Mouse (Mus musculus): ENCODE measurements around the gene Clcf1.
A peak's percentile ranks its signal among the peaks of the same experiment; 100 is the strongest.

Gene Clcf1

GRCm38 (mm10) chr19:4192251-4192985 lies 21.6 kb upstream of the Clcf1 start:
- no peak for DNase-seq (ENCODE audit: low read depth, low spot score)

- no peak for DNase-seq (ENCODE audit: low read depth, low spot score)
These were observed 20.9 kb upstream of the Clcf1 start for GRCm38 (mm10) chr19:4193129-4193528.

- no peak for DNase-seq (ENCODE audit: low read depth, low spot score)
These were observed 19.9 kb upstream of the Clcf1 start for GRCm38 (mm10) chr19:4194021-4194724.

GRCm38 (mm10) chr19:4194776-4195650 lies 19.0 kb upstream of the Clcf1 start:
- DNase-seq (ENCODE audit: low read depth, low spot score) = no peak

DNA sequence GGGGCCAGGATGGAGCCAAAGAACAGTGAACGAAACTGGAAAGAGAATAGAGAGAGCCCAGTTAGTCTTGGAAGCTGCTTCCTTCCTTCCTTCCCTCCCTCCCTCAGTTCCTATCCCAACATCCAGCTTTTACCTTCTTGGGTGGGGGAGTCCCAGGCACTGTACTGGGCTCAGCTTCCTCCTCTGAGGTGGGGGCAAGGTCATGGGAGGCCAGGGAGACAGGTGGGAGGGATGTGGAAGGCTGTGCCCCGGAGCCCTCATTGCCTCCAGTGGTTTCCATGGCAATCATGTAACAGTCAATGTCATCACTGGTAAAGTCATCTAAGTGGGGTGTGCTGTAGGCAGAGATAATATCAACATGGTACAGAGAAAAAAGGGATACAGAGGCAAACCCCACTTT lies 18.0 kb upstream of the Clcf1 start:
- DNase-seq (ENCODE audit: low read depth, low spot score) = no peak

GRCm38 (mm10) chr19:4196548-4196947 lies 17.5 kb upstream of the Clcf1 start:
- no peak for DNase-seq (ENCODE audit: low read depth, low spot score)

- DNase-seq (ENCODE audit: low read depth, low spot score) = no peak
These were observed 16.9 kb upstream of the Clcf1 start for GRCm38 (mm10) chr19:4197180-4197579.

- DNase-seq (ENCODE audit: low read depth, low spot score) = peak; percentile 91
These were observed 12.6 kb upstream of the Clcf1 start, which contains the start of gene Rad9a for GRCm38 (mm10) chr19:4201291-4201909. TSS of gene Rad9a (minus strand) at chr19:4201662.

GRCm38 (mm10) chr19:4202149-4202548 lies 11.9 kb upstream of the Clcf1 start:
- DNase-seq (ENCODE audit: low read depth, low spot score) = no peak

DNA sequence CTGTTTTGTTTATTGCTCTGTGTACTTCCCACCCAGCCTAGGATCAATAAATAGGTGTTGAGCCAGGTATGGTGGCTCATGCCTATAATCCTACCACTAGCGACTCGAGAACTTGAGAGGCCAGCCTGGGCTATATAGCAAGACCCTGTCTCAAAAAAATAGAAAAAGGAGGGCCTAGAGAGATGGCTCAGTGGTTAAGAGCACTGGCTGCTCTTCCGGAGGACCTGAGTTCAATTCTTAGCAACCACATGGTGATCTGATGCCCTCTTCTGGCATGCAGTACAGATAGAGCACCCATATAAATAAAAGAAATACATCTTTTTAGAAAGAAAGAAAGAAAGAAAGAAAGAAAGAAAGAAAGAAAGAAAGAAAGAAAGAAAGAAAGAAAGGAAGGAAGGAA lies 10.9 kb upstream of the Clcf1 start:
- no peak for DNase-seq (ENCODE audit: low read depth, low spot score)

DNA sequence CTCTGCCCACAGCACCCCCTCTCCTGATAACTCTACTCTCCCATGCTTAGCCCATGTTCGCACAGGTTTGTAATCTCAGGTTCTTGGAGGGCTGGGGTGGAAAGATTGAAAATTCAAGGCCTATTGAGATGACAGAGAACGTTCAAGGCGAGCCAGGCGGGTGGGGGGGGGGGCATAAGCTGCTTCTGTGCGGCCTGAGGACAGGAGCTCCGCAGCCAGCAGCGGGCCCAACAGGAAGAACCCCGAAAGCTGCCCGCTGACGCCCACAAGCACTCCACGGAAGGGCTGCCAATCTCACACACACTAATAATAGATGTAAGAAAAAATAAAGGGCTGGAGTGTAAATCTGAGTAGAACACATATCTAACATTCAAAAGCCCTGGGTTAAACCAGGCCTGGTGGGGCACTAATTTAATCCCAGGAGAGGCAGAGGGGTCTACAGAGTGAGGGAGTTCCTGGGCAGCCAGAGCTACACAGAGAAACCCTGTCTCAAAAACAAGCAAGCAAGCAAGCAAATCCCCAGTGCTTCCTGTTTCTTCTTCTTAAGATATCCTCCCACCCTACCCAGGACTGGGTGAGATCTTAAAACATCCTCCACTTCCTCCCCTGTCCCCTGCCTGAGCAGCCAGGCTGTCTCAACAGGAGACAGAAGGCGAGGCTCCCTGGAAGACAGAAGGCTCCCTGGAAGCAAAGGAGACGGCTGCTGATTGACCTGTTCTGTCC lies 10.3 kb upstream of the Clcf1 start:
- DNase-seq (ENCODE audit: low read depth, low spot score) = no peak

DNA sequence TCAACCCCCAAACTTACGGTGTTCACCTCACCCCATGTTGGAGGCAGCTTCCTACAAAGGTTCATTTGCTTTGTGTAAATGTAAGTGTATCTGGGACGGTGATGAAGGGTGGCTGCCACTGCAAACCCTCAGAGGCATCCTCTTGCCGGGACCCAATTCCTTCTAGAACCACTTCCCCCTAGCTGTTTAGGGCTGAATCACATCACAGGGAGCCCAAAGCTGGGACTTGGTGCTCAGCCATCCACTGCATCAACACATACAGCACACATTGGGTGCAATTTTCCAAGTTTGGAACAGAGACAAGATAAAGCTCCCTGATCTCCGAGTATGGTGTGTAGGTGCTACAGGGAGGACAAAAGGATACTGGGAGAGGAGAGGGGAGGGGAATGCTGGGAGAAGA lies 9.1 kb upstream of the Clcf1 start:
- no peak for DNase-seq (ENCODE audit: low read depth, low spot score)

DNA sequence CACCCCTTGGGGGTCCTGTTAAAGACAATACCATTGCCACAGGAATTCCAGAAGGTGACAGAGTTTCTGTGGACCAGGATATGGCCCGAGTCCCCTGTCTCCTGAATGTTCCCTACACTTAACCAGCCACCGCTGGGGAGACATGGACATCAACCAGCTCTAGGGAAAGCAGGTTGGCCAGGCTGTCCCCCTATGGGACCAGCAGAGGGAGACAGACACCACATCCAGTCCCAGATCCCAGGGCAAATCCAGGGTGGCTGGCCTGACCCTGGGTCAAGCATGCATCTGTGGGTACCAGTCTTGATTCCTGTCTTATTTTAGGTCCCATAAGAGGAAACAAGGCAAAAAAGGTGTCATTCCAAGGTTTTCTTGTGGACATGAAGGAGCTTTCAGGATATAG lies 7.1 kb upstream of the Clcf1 start:
- no peak for DNase-seq (ENCODE audit: low read depth, low spot score)

DNA sequence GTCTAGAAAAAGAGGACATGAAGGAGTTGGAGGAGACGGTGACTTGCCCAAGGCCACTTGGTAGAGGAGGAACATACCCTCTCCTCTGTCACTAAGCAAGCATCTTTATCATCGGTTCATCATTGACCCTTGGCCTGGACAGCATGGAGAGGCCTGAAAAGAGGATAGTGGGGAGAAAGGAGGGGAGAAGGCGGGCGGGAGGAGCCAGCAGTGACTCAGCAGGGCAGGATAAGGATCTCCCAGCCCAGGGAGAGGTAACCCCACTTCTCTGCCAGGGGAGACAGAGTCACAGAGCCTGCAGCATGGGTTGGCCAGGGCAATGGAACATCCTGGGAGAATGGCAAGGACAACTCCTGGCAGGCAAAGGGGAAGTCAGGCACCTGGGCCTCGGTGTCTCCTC lies 5.5 kb upstream of the Clcf1 start:
- DNase-seq (ENCODE audit: low read depth, low spot score) = no peak

DNA sequence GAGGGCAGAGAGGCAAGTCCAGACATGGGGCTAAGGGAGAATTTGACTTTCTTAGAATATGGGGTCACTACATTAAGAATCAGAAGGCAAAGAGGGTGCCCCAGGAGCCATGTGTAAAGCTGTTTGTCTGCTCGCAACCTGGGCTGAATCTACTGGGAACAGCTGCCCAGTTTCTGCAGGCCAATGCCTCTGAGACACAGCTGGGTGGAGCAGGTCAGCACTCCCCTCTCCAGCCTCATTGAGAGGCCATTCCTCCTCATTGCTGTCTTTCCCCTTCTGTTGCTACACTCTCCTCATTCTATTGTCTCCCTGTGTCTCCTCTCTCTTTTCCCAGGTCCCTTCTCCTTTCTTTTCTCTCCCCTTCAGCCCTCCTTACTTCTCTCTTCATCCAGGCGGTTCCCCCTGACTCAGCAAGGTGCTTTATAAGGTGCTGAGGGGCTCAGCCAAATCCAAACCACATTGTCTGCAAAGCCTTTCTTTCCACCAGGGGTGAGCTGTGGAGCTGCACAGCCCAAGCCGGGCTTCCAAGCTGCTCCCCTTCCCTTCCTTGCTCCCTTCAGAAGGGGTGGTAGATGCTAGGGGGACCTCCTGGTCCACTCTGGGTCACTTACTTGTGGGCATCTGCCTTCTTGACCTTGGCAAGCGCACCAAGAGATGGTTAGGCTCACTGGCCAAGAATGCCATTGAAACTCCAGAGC lies 2.0 kb upstream of the Clcf1 start:
- DNase-seq (ENCODE audit: low read depth, low spot score) = no peak

- no peak for DNase-seq (ENCODE audit: low read depth, low spot score)
These were observed 489 bp upstream of the Clcf1 start for GRCm38 (mm10) chr19:4213524-4213974.

DNA sequence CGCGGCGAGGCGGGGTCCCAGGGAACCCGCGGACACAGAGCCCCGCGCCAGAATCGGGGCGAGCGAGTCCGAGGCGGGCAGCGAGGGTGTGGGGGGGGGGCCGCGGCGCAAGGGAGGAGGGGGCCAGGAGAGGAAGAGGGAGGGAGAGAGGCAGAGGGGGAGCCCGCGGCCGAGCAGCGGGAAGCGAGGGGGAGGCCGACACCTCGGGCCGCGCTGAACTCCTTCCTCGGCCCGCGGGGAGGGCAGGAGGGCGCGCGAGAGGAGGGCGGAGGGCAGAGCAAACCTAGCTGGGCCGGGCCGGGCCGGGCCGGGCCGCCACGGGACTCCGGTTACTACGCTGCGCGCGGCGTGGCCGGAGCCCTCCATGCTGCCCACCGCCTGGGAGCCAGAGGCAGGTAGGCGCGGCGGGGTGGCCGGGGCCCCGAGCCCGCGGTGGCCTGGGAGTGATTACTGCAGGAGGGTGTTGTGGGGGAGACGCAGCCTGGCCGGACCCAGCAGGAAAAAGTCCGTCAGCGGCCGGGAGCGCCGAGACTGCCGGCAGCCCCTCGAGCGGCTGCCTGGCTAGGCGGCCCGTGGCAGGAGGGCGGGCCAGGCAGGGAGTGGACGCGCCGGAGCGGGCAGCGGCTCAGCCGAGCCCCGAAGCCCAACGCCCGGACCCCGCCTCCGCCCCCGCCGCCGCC lies 873 bp downstream of the Clcf1 start:
- DNase-seq (ENCODE audit: low read depth, low spot score) = no peak

GRCm38 (mm10) chr19:4215451-4215840 lies 1.4 kb downstream of the Clcf1 start:
- DNase-seq (ENCODE audit: low read depth, low spot score) = no peak

DNA sequence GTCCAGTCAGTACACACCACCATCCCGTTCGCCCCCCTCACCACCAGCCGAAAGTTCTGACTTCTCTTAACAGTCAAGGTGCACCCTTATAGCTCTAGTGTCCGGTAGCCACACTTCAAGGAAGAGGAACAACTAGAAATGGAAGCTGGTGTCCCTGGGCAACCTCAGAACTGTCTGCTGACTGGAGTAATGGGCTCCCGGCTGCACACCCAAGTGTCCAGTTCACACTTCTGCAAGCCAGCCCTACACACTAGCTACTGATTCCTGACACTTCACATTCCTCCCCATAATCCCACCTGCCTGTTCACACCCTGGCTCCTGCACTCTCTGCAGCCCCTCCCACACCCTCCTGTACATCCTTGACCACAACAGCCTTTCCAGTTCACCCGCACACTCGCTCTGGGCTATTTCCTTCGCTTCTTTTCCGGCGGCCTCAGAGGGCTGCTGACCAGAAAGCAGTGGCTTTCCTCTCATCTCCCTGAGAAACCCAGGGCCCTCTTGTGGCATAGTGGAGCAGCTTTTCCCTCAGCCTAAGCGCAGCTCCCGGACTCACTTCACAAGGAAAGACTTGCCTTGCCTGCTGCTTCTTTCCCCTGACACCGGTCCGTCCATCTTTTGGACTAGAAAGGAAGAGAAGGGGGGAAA lies 2.1 kb downstream of the Clcf1 start:
- DNase-seq (ENCODE audit: low read depth, low spot score) = no peak
